Mouse (Mus musculus) left cerebral cortex, adult 2 months (tissue): ENCODE measurements at regions not wholly inside any gene's neighbourhood (a gene's known extent, or its start where the extent isn't known, plus 50 kb on each side); places are given as distances from the start of the nearest gene placed in this dataset.

Experiments
- DNase-seq, 2 experiments: peaks; one replicate each; pipeline ENCODE4 v3.0.0; 2021 to 2022; ENCODE audit warnings: low spot score in 2 of 2, mixed read lengths in 1 of 2; ENCODE audit errors: extremely low spot score in 1 of 2
- H3K27ac ChIP-seq: fragments of 200-600 bp; 2 replicates; pipeline ENCODE4 v1.8.1; 2022
- H3K4me3 ChIP-seq: fragments of 200-600 bp; 2 replicates; pipeline ENCODE4 v1.8.1; 2022
- CTCF ChIP-seq: fragments of 200-600 bp; IDR thresholded peaks from 2 replicates; pipeline ENCODE4 v1.8.1; 2022; ENCODE audit warnings: antibody characterized with exemption, mild to moderate bottlenecking, moderate library complexity
- intact Hi-C: fragments of 180-260 bp; cut with DNase I; formaldehyde crosslinking; loops from one replicate; pipeline ENCODE4 v1.15.1; 2025

- intact Hi-C loops = no loop called here
- no peak for DNase-seq
- no peak for TF ChIP-seq CTCF
- Histone ChIP-seq H3K27ac (no peak overlapping the region), H3K4me3 (no peak overlapping the region)
Measured at GRCm38 (mm10) chr7:115333046-115333577, 589.6 kb downstream of the Insc start.

GRCm38 (mm10) chr7:115335051-115335450, 591.6 kb downstream of the Insc start:
- Histone ChIP-seq H3K27ac (no peak overlapping the region), H3K4me3 (no peak overlapping the region)
- no peak for DNase-seq
- intact Hi-C loops = no loop called here
- no peak for TF ChIP-seq CTCF

- no peak overlapping the region for H3K4me3 ChIP-seq
- intact Hi-C loops = no loop called here
- no peak overlapping the region for H3K27ac ChIP-seq
- DNase-seq = no peak
- no peak for TF ChIP-seq CTCF
Measured at GRCm38 (mm10) chr7:115340155-115340554, 596.7 kb downstream of the Insc start.

- H3K4me3 ChIP-seq = no peak overlapping the region
- no peak for DNase-seq
- no peak for TF ChIP-seq CTCF
- intact Hi-C loops = no loop called here
- H3K27ac ChIP-seq = no peak overlapping the region
Measured at GRCm38 (mm10) chr7:115341007-115341406, 597.5 kb downstream of the Insc start.

- no peak for DNase-seq
- no peak for TF ChIP-seq CTCF
- Histone ChIP-seq H3K27ac (no peak overlapping the region), H3K4me3 (no peak overlapping the region)
- intact Hi-C loops = no loop called here
Measured at GRCm38 (mm10) chr7:115345749-115346148, 602.3 kb downstream of the Insc start.

GRCm38 (mm10) chr7:115358711-115359110, 615.2 kb downstream of the Insc start:
- Histone ChIP-seq H3K27ac (no peak overlapping the region), H3K4me3 (no peak overlapping the region)
- TF ChIP-seq CTCF = no peak
- intact Hi-C loops = no loop called here
- no peak for DNase-seq

GRCm38 (mm10) chr7:115360142-115360541, 616.6 kb downstream of the Insc start:
- no peak for DNase-seq

GRCm38 (mm10) chr7:115362117-115362516, 618.6 kb downstream of the Insc start:
- intact Hi-C loops = loop anchor here (10.0 kb wide), 1 partner anchor 437 kb away; no protein-coding TSS in a partner anchor
- TF ChIP-seq CTCF = peak; percentile 27
- H3K27ac ChIP-seq = no peak overlapping the region
- DNase-seq = no peak
- H3K4me3 ChIP-seq = no peak overlapping the region

More at GRCm38 (mm10) chr7:115360142-115360541, 616.6 kb downstream of the Insc start:
- no peak for TF ChIP-seq CTCF
- H3K4me3 ChIP-seq = no peak overlapping the region
- H3K27ac ChIP-seq = no peak overlapping the region
- intact Hi-C loops = loop anchor here (10.0 kb wide), 1 partner anchor 435 kb away; no protein-coding TSS in a partner anchor

- intact Hi-C loops = loop anchor here (2.0 to 10.0 kb wide), 3 partner anchors 125 to 674 kb away; no protein-coding TSS in a partner anchor
- peak; percentile 39 to 62 for DNase-seq
- H3K27ac ChIP-seq = no peak overlapping the region
- no peak overlapping the region for H3K4me3 ChIP-seq
- TF ChIP-seq CTCF = peak; percentile 79
Measured at GRCm38 (mm10) chr7:115366910-115367309, 623.4 kb downstream of the Insc start.

GRCm38 (mm10) chr7:115371143-115371542, 627.6 kb downstream of the Insc start:
- TF ChIP-seq CTCF = no peak
- Histone ChIP-seq H3K4me3 (no peak overlapping the region), H3K27ac (no peak overlapping the region)
- no peak for DNase-seq
- intact Hi-C loops = no loop called here

GRCm38 (mm10) chr7:115372921-115373320, 629.4 kb downstream of the Insc start:
- DNase-seq = no peak
- no peak for TF ChIP-seq CTCF
- H3K27ac ChIP-seq = no peak overlapping the region
- no peak overlapping the region for H3K4me3 ChIP-seq
- intact Hi-C loops = no loop called here

- H3K4me3 ChIP-seq = no peak overlapping the region
- DNase-seq = no peak
- intact Hi-C loops = no loop called here
- TF ChIP-seq CTCF = no peak
- no peak overlapping the region for H3K27ac ChIP-seq
Measured at GRCm38 (mm10) chr7:115373781-115374533, 630.5 kb downstream of the Insc start.

- intact Hi-C loops = no loop called here
- Histone ChIP-seq H3K4me3 (no peak overlapping the region), H3K27ac (no peak overlapping the region)
- TF ChIP-seq CTCF = no peak
- no peak for DNase-seq
Measured at GRCm38 (mm10) chr7:115376067-115376466, 632.6 kb downstream of the Insc start.
